ENCODE assay signal across 10 mouse cellular contexts in the genomic region with DNA sequence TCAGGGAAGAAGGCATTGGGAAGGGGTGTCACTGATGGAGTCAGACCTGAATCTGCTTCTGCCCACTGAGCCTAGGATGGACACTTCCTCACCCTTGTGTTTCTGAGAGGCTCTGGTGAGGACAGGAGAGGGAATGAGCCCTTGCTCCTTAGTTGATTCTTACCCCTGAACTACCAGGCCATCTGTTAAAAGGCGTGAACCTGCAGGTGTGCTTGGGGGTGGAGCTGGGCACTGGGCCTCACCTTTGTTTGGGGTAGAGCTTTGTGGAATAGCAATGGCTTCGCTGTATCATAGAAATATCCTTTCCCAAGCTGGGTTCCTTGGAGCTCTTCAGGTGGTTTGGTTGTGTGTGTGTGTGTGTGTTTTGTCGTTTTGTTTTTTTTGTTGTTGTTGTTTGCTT. TPM values are rescaled to one million over a fixed set of nuclear protein-coding genes. Genes with fewer than 3 reads are reported as not detected.
DNase-seq lines count a peak whose midpoint lies in the region; ATAC-seq and TF ChIP-seq lines count a peak whose summit lies in the region.
"Had no signal": no experiment of that assay in that cellular context is flagged by ENCODE, and none has a peak within 500 bp of the region (broad histone marks: within the 10 kb centered on the region; RNA-seq: fewer than 3 reads in every experiment).

No protein-coding gene starts in this region.

- TF ChIP-seq POLR2A in bone marrow, adult 2 months (IDR thresholded peaks at IDR 0.05; ENCODE audit: borderline replicate concordance, control insufficient read depth, low read depth, low read length): no peak

- H3K36me3 ChIP-seq in heart, postnatal 0 days (replicated peaks; ENCODE audit: control insufficient read depth, insufficient read depth, low read length): peaks cover 7% of the 10 kb centered on the region; the same call in 1 of the 2 replicates
- H3K36me3 ChIP-seq in hindbrain, embryonic 13.5 days: peaks cover 17% of the 10 kb centered on the region; the same call in 1 of the 2 replicates
- H3K36me3 ChIP-seq in midbrain, embryonic 11.5 days (ENCODE audit: control insufficient read depth, insufficient read depth, low read length): 0 out of 2 replicates have a peak, but pooled peaks cover 3% of the 10 kb centered on the region

- peak overlapping the region; percentile 65; the same call in 1 of the 2 replicates for H3K4me3 ChIP-seq in heart, postnatal 0 days (ENCODE audit: low read depth, low read length)
- peak overlapping the region; percentile 48 for H3K4me3 ChIP-seq in bone marrow, adult 2 months (replicated peaks; ENCODE audit: control insufficient read depth, low read depth, low read length)
- peak overlapping the region; percentile 49; the same call in 1 of the 2 replicates for H3K4me3 ChIP-seq in hindbrain, embryonic 13.5 days
- peak overlapping the region; percentile 69 for H3K4me3 ChIP-seq in midbrain, embryonic 11.5 days (ENCODE audit: low read depth, low read length)

- no peak overlapping the region for H3K27ac ChIP-seq in heart, postnatal 0 days (ENCODE audit: low read depth)
- H3K27ac ChIP-seq in bone marrow, adult 2 months (ENCODE audit: control insufficient read depth, insufficient read depth, low read depth, low read length, poor library complexity): no peak overlapping the region
- no peak overlapping the region for H3K27ac ChIP-seq in hindbrain, embryonic 13.5 days
- H3K27ac ChIP-seq in midbrain, embryonic 11.5 days (ENCODE audit: low read depth, low read length): no peak overlapping the region

- no peak for TF ChIP-seq CTCF in heart, postnatal 0 days (IDR thresholded peaks at IDR 0.05; ENCODE audit: low read depth)
- no peak for TF ChIP-seq CTCF in bone marrow, adult 2 months (IDR thresholded peaks at IDR 0.05; ENCODE audit: control insufficient read depth, insufficient read depth, low read length)

- H3K27me3 ChIP-seq in heart, postnatal 0 days (ENCODE audit: control insufficient read depth, insufficient read depth, low read length): no peaks in the 10 kb centered on the region
- H3K27me3 ChIP-seq in hindbrain, embryonic 13.5 days: no peaks in the 10 kb centered on the region
- no peaks in the 10 kb centered on the region for H3K27me3 ChIP-seq in midbrain, embryonic 11.5 days (ENCODE audit: control insufficient read depth, insufficient read depth, low read length)

- no peak for TF ChIP-seq EP300 in heart, postnatal 0 days (IDR thresholded peaks at IDR 0.05; ENCODE audit: low read depth)

- H3K4me1 ChIP-seq in heart, postnatal 0 days (ENCODE audit: control insufficient read depth, insufficient read depth): peaks cover 5% of the 10 kb centered on the region; the same call in 1 of the 2 replicates
- peaks cover 2% of the 10 kb centered on the region; the same call in 1 of the 2 replicates for H3K4me1 ChIP-seq in bone marrow, adult 2 months (ENCODE audit: control insufficient read depth, insufficient read depth, low read length)
- H3K4me1 ChIP-seq in hindbrain, embryonic 13.5 days (replicated peaks): peaks cover 18% of the 10 kb centered on the region
- H3K4me1 ChIP-seq in midbrain, embryonic 11.5 days (ENCODE audit: control insufficient read depth, insufficient read depth, low read length): peaks cover 8% of the 10 kb centered on the region

- H3K9me3 ChIP-seq in heart, postnatal 0 days (replicated peaks; ENCODE audit: control insufficient read depth, low read length): no peaks in the 10 kb centered on the region
- no peaks in the 10 kb centered on the region for H3K9me3 ChIP-seq in hindbrain, embryonic 13.5 days
- no peaks in the 10 kb centered on the region for H3K9me3 ChIP-seq in midbrain, embryonic 11.5 days (ENCODE audit: control insufficient read depth, low read length)

- H3K9ac ChIP-seq in heart, postnatal 0 days (replicated peaks; ENCODE audit: low read depth, low read length): no peak overlapping the region
- peak overlapping the region; percentile 69; the same call in 1 of the 2 replicates for H3K9ac ChIP-seq in hindbrain, embryonic 13.5 days
- peak overlapping the region; percentile 74 for H3K9ac ChIP-seq in midbrain, embryonic 11.5 days (ENCODE audit: low read length)

- DNase-seq in heart, postnatal 0 days (ENCODE audit: low spot score): no peak
- DNase-seq in heart, adult 18-20 months: no peak
- no peak for DNase-seq in midbrain, embryonic 11.5 days (ENCODE audit: low spot score, missing footprints)
- no peak for DNase-seq in urinary bladder, postnatal 14 days (ENCODE audit: low spot score)
- DNase-seq in gastrocnemius, postnatal 25 days: no peak
- DNase-seq in thymus, postnatal 36 days: no peak
- DNase-seq: layer of hippocampus, postnatal 36 days; thymus, postnatal 14 days had no signal

- ATAC-seq in heart, postnatal 0 days (ENCODE audit: insufficient read depth, low read depth): no peak
- no peak for ATAC-seq in hindbrain, embryonic 13.5 days (ENCODE audit: low FRiP score)
- no peak for ATAC-seq in midbrain, embryonic 11.5 days (ENCODE audit: low FRiP score)

- H3K4me2 ChIP-seq in heart, postnatal 0 days (ENCODE audit: low read depth, low read length): peak overlapping the region; percentile 88
- peak overlapping the region; percentile 85 for H3K4me2 ChIP-seq in hindbrain, embryonic 13.5 days
- H3K4me2 ChIP-seq in midbrain, embryonic 11.5 days: peak overlapping the region; percentile 91

- WGBS in heart, postnatal 0 days: 85% methylated on average over 3 of the region's 3 CpGs
- WGBS in bone marrow, adult 2 months: 84% methylated on average over 3 of the region's 3 CpGs
- WGBS in hindbrain, embryonic 13.5 days: 77% methylated on average over 3 of the region's 3 CpGs
- WGBS in midbrain, embryonic 11.5 days: 81% methylated on average over 3 of the region's 3 CpGs

RNA-seq across cellular contexts. Expression of gene Poc1a, which starts 1.2 kb away (rescaled TPM):
- total RNA-seq in heart, postnatal 0 days (2014; rRNA removed; ENCODE audit: low replicate concordance): 12.3 and 38.0 TPM in 2 replicates
- 13.6 and 13.8 TPM in 2 replicates for polyA plus RNA-seq in heart, postnatal 0 days (2015; fragmentation: Nextera tagmentation; extraction: Ambion mirVana)
- total RNA-seq in heart, adult 18-20 months (2021): 1 to 10 TPM; 4.0 to 4.2 TPM
- polyA plus RNA-seq in bone marrow, adult 2 months (2011; ENCODE audit: insufficient read depth, insufficient read length, low replicate concordance, missing spikeins): 45.1 and 46.9 TPM in 2 replicates
- 8.9 and 9.2 TPM in 2 replicates for polyA plus RNA-seq in hindbrain, embryonic 13.5 days (2015; fragmentation: Nextera tagmentation; extraction: Ambion mirVana)
- polyA plus RNA-seq in midbrain, embryonic 11.5 days (2014; fragmentation: Nextera tagmentation; extraction: Ambion mirVana): 29.4 and 30.9 TPM in 2 replicates
- total RNA-seq in gastrocnemius, postnatal 25 days (2021): 1 to 10 TPM in 1 of 2 experiments, under 1 TPM in 1; 0.90 to 2.1 TPM

RNA-seq across cellular contexts. Expression of gene Alas1, which starts 33.6 kb away (rescaled TPM):
- 309 and 334 TPM in 2 replicates for total RNA-seq in heart, postnatal 0 days (2014; rRNA removed; ENCODE audit: low replicate concordance)
- 385 and 421 TPM in 2 replicates for polyA plus RNA-seq in heart, postnatal 0 days (2015; fragmentation: Nextera tagmentation; extraction: Ambion mirVana)
- 100 to 1,000 TPM; 345 to 482 TPM for total RNA-seq in heart, adult 18-20 months (2021)
- polyA plus RNA-seq in bone marrow, adult 2 months (2011; ENCODE audit: insufficient read depth, insufficient read length, low replicate concordance, missing spikeins): 22.5 and 59.7 TPM in 2 replicates
- polyA plus RNA-seq in hindbrain, embryonic 13.5 days (2015; fragmentation: Nextera tagmentation; extraction: Ambion mirVana): 93.1 and 101 TPM in 2 replicates
- 91.0 and 91.4 TPM in 2 replicates for polyA plus RNA-seq in midbrain, embryonic 11.5 days (2014; fragmentation: Nextera tagmentation; extraction: Ambion mirVana)
- total RNA-seq in gastrocnemius, postnatal 25 days (2021): 100 to 1,000 TPM; 260 to 287 TPM

RNA-seq across cellular contexts. Expression of gene Tlr9, which starts 59.6 kb away (rescaled TPM):
- not detected in 2 replicates for total RNA-seq in heart, postnatal 0 days (2014; rRNA removed; ENCODE audit: low replicate concordance)
- 0.04 and 0.05 TPM in 2 replicates for polyA plus RNA-seq in heart, postnatal 0 days (2015; fragmentation: Nextera tagmentation; extraction: Ambion mirVana)
- 1 to 10 TPM in 1 of 2 experiments, under 1 TPM in 1; 0.45 to 1.3 TPM for total RNA-seq in heart, adult 18-20 months (2021)
- polyA plus RNA-seq in bone marrow, adult 2 months (2011; ENCODE audit: insufficient read depth, insufficient read length, low replicate concordance, missing spikeins): 0.56 and 3.6 TPM in 2 replicates
- 0.04 and 0.05 TPM in 2 replicates for polyA plus RNA-seq in hindbrain, embryonic 13.5 days (2015; fragmentation: Nextera tagmentation; extraction: Ambion mirVana)
- 0.15 TPM in 1 of 2 replicates, not detected in the other for polyA plus RNA-seq in midbrain, embryonic 11.5 days (2014; fragmentation: Nextera tagmentation; extraction: Ambion mirVana)
- under 1 TPM; 0.21 to 0.33 TPM for total RNA-seq in gastrocnemius, postnatal 25 days (2021)
